Mouse (Mus musculus) liver, embryonic 14.5 days (tissue): ENCODE measurements at regions not wholly inside any gene's neighbourhood (a gene's known extent, or its start where the extent isn't known, plus 50 kb on each side); places are given as distances from the start of the nearest gene placed in this dataset.

Experiments
- ATAC-seq: fragments of 200-750 bp; cut with Nextera tagmentation; 2 replicates; pipeline ENCODE4 v1.8.0; 2017; ENCODE audit warnings: moderate number of reproducible peaks, mild to moderate bottlenecking, moderate library complexity; ENCODE audit not compliant: insufficient read depth
- DNase-seq, 3 experiments: peaks; one replicate each; pipeline ENCODE4 v3.0.0-alpha.2; 2012 to 2013; ENCODE audit warnings: low read depth in 3 of 3, low spot score in 3 of 3
- H3K27ac ChIP-seq: fragments of 300-500 bp; sonication (generic); 2 replicates; pipeline ENCODE4 v1.5.1; 2014; ENCODE audit warnings: moderate library complexity, mild to moderate bottlenecking, control low read depth, inconsistent platforms
- H3K27me3 ChIP-seq: fragments of 300-500 bp; sonication (generic); 2 replicates; pipeline ENCODE4 v1.6.1; 2014; ENCODE audit warnings: mild to moderate bottlenecking, low read length, moderate library complexity; ENCODE audit not compliant: control insufficient read depth, insufficient read depth
- H3K36me3 ChIP-seq: fragments of 300-500 bp; sonication (generic); replicated peaks from 2 replicates; pipeline ENCODE4 v1.6.1; 2014; ENCODE audit warnings: low read depth; ENCODE audit not compliant: control insufficient read depth, insufficient read depth
- H3K4me1 ChIP-seq, 2 experiments: fragments of 200-500 bp in 1 of 2; fragments of 300-500 bp in 1 of 2; sonication (generic) in 1 of 2; replicated peaks; 2 replicates each; pipeline ENCODE4 v1.6.1; 2012 to 2014; ENCODE audit warnings: antibody characterized with exemption in 1 of 2, inconsistent platforms in 1 of 2, low read length in 1 of 2; ENCODE audit not compliant: control insufficient read depth in 2 of 2, insufficient read depth in 2 of 2
- H3K4me2 ChIP-seq: fragments of 300-500 bp; sonication (generic); 2 replicates; pipeline ENCODE4 v1.6.1; 2014; ENCODE audit warnings: low read depth, mild to moderate bottlenecking, control low read depth, moderate library complexity
- H3K4me3 ChIP-seq, 2 experiments: fragments of 200-500 bp in 1 of 2; fragments of 300-500 bp in 1 of 2; sonication (generic) in 1 of 2; 2 replicates each; pipeline ENCODE4 v1.5.1; 2012 to 2014; ENCODE audit warnings: low read depth in 2 of 2, low read length in 2 of 2, mild to moderate bottlenecking in 2 of 2, control low read depth in 1 of 2, inconsistent platforms in 1 of 2, moderate library complexity in 1 of 2; ENCODE audit not compliant: insufficient read depth in 1 of 2
- H3K9ac ChIP-seq: fragments of 300-500 bp; sonication (generic); replicated peaks from 2 replicates; pipeline ENCODE4 v1.6.1; 2014; ENCODE audit warnings: mild to moderate bottlenecking, control low read depth, moderate library complexity
- H3K9me3 ChIP-seq: fragments of 300-500 bp; sonication (generic); 2 replicates; pipeline ENCODE4 v1.6.1; 2016; ENCODE audit warnings: low read length, mixed read lengths; ENCODE audit not compliant: control insufficient read depth
- CTCF ChIP-seq: IDR thresholded peaks from 2 replicates; pipeline ENCODE4 v1.5.1; 2016; ENCODE audit warnings: antibody characterized with exemption, low read depth, control low read depth
- EP300 ChIP-seq: IDR thresholded peaks from 2 replicates; pipeline ENCODE4 v1.6.1; 2016; ENCODE audit warnings: antibody characterized with exemption, low read depth
- WGBS: fragments of 180-500 bp; shearing (Covaris S2); extraction: QIAGEN DNeasy Blood & Tissue Kit; methylation state at CpG from one replicate; pipeline ENCODE4 v1.1.7; 2014; ENCODE audit not compliant: insufficient replicate concordance; 5-methylcytosine and 5-hydroxymethylcytosine counted together

GRCm38 (mm10) chr2:95524590-95525266 is 793.2 kb upstream of the Lrrc4c start:
- H3K4me3 ChIP-seq = no peak overlapping the region
- ATAC-seq = no peak
- H3K27ac ChIP-seq = no peak overlapping the region
- no peaks in the 10 kb centered on the region for H3K9me3 ChIP-seq
- no peaks in the 10 kb centered on the region for H3K27me3 ChIP-seq
- WGBS = 46% methylated on average over 4 of the region's 4 CpGs
- no peak for DNase-seq
- H3K36me3 ChIP-seq = no peaks in the 10 kb centered on the region
- H3K4me1 ChIP-seq = no peaks in the 10 kb centered on the region
- H3K9ac ChIP-seq = no peak overlapping the region
- H3K4me2 ChIP-seq = no peak overlapping the region
- TF ChIP-seq EP300 (no peak), CTCF (no peak)

GRCm38 (mm10) chr2:95564089-95564488 is 753.9 kb upstream of the Lrrc4c start:
- H3K4me3 ChIP-seq = no peak overlapping the region
- no peak overlapping the region for H3K27ac ChIP-seq
- H3K4me1 ChIP-seq = no peaks in the 10 kb centered on the region
- ATAC-seq (no peak), DNase-seq (no peak)
- no peak for TF ChIP-seq EP300
- no peak for TF ChIP-seq CTCF
- H3K9me3 ChIP-seq = no peaks in the 10 kb centered on the region
- no peaks in the 10 kb centered on the region for H3K36me3 ChIP-seq
- no peak overlapping the region for H3K4me2 ChIP-seq
- H3K27me3 ChIP-seq = no peaks in the 10 kb centered on the region
- no peak overlapping the region for H3K9ac ChIP-seq
- 49% methylated on average over 2 of the region's 2 CpGs for WGBS

- Histone ChIP-seq H3K27ac (no peak overlapping the region), H3K4me2 (no peak overlapping the region), H3K4me1 (no peaks in the 10 kb centered on the region), H3K9ac (no peak overlapping the region), H3K4me3 (no peak overlapping the region), H3K36me3 (no peaks in the 10 kb centered on the region), H3K27me3 (no peaks in the 10 kb centered on the region), H3K9me3 (no peaks in the 10 kb centered on the region)
- ATAC-seq = no peak
- TF ChIP-seq CTCF = no peak
- TF ChIP-seq EP300 = no peak
- WGBS = 69% methylated on average over 3 of the region's 3 CpGs
- DNase-seq = no peak
Observed at GRCm38 (mm10) chr2:95575882-95576281, 742.1 kb upstream of the Lrrc4c start.

GRCm38 (mm10) chr2:95579201-95579600 is 738.8 kb upstream of the Lrrc4c start:
- ATAC-seq (no peak), DNase-seq (no peak)
- H3K4me3 ChIP-seq = no peak overlapping the region
- no peaks in the 10 kb centered on the region for H3K4me1 ChIP-seq
- H3K36me3 ChIP-seq = no peaks in the 10 kb centered on the region
- H3K9ac ChIP-seq = no peak overlapping the region
- no peaks in the 10 kb centered on the region for H3K27me3 ChIP-seq
- WGBS = 59% methylated on average over 1 of the region's 1 CpGs
- no peaks in the 10 kb centered on the region for H3K9me3 ChIP-seq
- no peak overlapping the region for H3K27ac ChIP-seq
- no peak overlapping the region for H3K4me2 ChIP-seq
- TF ChIP-seq CTCF (no peak), EP300 (no peak)

GRCm38 (mm10) chr2:95586002-95586401 is 732.0 kb upstream of the Lrrc4c start:
- Histone ChIP-seq H3K27ac (no peak overlapping the region), H3K4me2 (no peak overlapping the region), H3K36me3 (no peaks in the 10 kb centered on the region), H3K9me3 (no peaks in the 10 kb centered on the region), H3K4me1 (no peaks in the 10 kb centered on the region), H3K4me3 (no peak overlapping the region), H3K9ac (no peak overlapping the region), H3K27me3 (no peaks in the 10 kb centered on the region)
- ATAC-seq = no peak
- TF ChIP-seq CTCF (no peak), EP300 (no peak)
- DNase-seq = no peak
